Mouse (Mus musculus) heart, postnatal 0 days (tissue): ENCODE results near the gene Gpr132.

Experiments
- CTCF ChIP-seq: IDR thresholded peaks from 2 replicates; pipeline ENCODE4 v1.5.1; 2016; ENCODE audit warnings: antibody characterized with exemption, control low read depth, low read depth
- EP300 ChIP-seq: IDR thresholded peaks from 2 replicates; pipeline ENCODE4 v1.6.1; 2016; ENCODE audit warnings: antibody characterized with exemption, low read depth

- TF ChIP-seq CTCF (no peak), EP300 (no peak)
Measured at GRCm38 (mm10) chr12:112872991-112873390, 5.0 kb upstream of the Gpr132 start.
